Mouse (Mus musculus) liver (tissue): Measurements from ENCODE around the gene Mapk3.
"Not testable (repeated sequence)": the region's sequence is repeated elsewhere in the genome, so short reads cannot be mapped to it uniquely, and the experiment has no call there.

Experiments used
- DNase-seq: peaks from one replicate; pipeline ENCODE4 v3.0.0-alpha.2; 2020; ENCODE audit warnings: mixed read lengths

Mapk3 gene

DNA sequence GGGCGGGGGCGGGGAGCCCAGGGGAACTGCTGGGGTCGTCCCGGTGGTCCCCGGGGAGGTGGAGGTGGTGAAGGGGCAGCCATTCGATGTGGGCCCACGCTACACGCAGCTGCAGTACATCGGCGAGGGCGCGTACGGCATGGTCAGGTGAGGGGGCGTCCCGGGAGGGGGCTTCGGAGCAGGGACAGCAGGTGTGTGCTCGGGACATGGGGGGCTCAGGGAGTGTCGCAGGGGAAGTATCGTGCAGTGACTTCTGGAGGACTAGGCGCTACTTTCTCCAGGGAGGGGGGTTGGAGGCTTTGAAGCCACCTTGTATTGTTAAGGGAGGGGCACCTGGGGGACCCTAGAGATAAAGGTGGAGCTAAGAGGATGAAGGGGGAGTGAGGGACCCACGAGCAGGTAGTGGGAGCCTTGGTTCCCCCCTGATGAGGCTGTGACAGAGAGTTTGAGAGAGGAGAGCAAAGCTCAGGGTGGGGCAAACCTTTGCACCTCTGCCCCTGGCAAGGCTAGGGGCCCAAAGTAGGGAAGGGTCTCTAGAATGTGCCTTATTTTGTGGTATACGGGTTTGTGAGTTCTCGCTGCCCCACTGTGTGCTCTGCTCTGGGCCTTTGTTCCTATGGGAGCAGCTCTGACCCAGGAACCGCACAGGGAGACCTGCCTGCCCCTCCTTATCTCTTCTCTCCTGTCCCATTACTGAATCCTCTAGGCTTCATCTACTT, 430 bp downstream of the Mapk3 start:
- no peak for DNase-seq

DNA sequence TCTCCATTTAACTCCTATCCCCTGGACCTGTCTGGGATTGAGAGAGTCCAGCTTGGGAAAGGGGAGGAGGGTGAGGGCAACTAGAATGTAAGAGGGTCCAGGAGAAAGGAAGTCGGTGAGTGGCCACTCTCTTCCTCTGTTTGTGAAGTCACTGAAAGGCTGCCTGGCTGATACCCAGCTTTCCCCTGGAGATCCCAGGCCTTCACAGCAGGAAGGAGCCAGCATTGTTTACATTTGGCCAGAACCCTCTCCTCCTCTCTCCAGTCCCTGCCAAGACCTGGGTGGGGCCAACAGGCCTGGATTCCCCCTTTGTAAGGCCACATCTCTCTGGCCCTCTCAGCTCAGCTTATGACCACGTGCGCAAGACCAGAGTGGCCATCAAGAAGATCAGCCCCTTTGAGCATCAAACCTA, 996 bp downstream of the Mapk3 start:
- no peak for DNase-seq

DNA sequence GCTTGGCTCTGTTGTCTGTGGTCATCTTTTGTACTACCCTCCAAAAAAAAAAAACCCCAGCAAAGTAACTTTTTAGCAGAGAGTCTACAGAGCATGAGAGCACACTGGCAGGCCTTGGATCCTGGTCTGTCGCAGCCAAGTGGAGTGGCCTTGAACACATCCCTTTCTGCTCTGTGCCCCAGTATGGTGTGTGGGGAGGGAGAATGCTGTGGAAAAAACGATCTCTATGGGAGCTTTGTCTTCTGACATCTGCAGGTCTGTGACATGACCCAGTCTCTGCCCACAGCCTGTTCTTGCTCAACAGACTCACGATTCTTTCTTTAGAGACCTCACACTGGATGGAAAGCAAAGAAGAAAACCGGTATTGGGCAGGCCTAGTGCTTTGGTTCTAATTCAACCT, 1.6 kb downstream of the Mapk3 start:
- no peak for DNase-seq

DNA sequence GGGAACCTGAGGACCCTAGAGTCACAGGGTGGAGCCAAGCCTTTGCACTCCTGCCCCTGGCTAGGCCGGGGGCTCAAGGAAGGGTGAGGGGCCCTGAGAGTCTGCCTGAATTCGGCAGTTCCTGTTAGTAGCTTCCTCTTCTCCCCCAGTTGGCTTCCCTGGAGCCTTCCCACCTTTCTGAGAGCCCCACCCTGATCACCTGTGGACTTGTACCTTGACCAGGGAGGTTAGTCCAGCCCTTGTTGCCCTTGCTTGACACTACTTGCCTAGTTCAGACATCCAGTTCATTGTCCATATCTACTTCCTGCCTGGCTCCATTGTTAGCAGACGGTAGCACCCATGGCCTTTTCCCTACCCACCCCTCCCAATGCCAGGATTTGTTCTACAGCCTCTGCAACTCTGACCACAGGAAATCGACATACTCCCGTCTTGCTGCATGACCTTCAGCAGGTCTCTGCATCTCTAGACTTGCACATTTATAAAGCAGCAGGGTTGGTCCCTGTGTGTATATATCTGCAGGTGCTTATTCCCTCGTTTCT, 2.2 kb downstream of the Mapk3 start:
- no peak for DNase-seq

DNA sequence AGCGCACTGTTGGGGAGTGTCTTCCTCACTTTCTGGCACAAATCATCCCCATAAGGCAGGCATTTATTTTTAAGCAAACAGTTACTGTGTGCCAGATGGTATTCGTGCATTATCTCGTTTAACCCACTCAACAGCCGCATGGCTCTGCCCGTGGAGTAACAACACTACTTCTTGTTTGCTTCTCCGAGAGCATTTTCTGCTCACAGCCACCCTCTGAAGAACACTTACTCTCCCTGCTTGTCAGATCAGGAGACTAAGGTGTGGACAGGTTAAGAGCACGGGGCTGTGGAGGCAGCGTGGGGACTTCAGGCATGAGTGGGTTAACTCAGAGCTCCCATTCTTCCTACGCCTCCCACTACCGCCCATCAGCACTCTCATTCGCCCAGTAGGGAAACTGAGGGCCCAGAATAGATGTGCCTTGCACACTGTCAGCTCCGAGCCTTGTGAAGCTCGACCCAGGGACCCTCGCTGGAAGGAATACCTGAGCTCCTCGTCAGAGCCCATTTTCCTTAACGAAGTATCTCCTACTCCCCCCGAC, 3.1 kb downstream of the Mapk3 start:
- no peak for DNase-seq

DNA sequence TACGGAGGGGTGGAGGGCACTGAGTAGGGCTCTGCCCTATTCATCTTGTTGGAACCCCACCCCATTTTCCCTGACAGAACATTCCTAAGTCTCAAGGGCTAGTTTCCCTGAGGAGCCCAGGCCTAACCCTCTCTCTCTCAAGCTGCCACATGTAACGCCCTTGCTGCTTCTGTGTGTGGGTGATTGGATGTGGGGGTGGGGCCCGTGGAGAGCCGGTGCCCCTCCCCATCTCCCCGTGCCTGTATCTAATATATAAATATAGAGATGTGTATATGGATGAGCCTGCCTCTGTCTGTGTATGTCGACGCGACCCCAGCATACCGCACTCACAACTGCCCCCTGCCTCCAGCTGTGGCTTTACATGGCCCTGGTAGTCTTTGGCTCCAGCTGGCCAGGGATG, 6.1 kb downstream of the Mapk3 start:
- DNase-seq, result no peak

DNA sequence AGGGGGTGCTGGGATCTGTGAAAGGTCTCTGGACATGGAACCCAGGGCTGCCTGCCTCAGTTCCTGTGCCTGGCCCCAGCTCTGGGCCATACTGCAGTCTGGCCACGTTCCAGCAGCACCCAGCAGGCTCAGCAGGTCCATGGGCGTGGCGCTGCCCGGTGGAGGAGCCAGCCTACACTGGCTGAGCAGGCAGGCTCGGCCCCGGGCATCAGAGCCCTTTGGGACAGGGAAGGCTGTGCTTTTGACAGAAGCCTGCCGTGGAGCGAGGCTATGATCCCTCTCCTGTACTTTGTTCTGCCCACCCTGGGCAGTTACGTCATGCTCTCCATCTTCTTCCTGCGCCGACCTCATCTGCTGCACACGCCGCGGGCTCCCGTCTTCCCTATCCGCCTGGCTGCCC, 6.8 kb downstream of the Mapk3 start, which contains the start of gene Gdpd3:
Gdpd3 (plus strand) TSS at position 134 of the 400 bp plus-strand sequence.
- no peak for DNase-seq

DNA sequence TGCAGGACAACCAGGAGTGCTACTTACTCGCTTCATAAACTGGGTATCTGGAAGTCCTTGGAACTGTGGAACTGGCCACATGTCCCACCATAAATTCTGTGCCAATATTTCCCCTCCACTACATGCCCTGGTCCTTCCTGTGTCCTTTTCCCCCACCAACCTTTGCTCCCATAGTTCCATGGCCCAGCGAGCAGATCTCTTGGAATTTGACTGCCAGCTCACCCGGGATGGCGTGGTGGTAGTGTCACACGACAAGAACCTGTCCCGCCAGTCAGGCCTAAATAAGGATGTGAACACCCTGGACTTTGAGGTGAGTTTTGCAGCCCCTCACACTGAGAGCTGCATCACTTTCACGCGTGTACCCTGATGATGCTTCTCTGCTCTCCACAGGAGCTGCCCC, 7.6 kb downstream of the Mapk3 start:
- DNase-seq, result no peak

DNA sequence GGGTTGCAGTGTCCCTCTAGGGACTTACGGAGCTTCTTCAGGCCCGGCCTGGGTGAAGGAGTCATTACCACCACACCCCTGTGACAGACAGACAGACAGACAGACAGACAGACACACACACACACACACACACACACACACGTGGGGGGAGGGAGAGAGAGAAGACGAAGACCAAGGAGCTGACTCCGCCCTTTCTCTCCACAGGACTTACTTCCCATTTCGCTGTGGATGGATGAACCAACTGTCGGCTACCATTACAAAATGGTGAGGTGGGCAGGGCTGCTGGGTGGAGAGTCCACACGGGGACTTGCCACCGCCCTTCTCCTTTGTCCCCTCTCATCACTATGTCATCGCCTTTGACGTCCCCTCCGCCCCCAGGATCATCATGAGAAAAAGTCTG, 11.4 kb downstream of the Mapk3 start:
- no peak for DNase-seq

DNA sequence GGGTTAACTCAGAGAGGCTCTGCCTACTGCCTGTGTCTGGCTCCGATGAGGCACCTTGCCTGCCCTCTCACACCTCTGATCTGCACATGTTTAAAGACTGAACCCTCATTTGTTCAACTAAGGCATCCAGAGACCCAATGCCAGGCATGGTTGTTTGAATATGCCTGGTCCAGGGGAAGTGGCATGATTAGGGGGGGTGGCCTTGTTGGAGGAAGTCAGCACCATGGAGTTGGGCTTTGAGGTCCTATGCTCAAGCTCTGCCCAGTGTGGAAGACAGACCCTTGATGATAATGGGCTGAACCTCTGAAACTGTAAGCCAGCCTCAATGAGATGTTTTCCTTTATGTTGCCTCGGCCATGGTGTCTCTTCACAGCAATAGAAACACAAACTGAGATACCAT, 13.9 kb downstream of the Mapk3 start:
- DNase-seq, result no peak

DNA sequence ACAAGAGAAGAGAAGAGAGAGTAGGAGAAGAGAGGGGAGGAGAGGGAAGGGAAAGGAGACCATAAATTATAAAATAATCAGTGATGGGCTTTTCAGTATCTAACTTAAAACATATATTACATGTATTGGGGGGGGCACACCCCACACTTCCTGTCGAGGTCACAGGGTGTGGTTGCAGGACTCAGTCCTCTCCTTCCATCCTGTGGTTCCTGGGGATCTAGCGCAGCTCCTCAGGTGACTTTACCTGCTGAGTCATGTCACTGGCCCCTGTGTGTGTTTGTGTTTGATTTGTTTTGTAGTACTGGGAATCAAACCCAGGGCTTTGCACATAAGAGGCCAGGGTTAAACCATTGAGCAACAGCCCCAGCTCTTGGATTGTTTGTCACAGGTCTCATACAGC, 15.1 kb downstream of the Mapk3 start:
- no peak for DNase-seq

DNA sequence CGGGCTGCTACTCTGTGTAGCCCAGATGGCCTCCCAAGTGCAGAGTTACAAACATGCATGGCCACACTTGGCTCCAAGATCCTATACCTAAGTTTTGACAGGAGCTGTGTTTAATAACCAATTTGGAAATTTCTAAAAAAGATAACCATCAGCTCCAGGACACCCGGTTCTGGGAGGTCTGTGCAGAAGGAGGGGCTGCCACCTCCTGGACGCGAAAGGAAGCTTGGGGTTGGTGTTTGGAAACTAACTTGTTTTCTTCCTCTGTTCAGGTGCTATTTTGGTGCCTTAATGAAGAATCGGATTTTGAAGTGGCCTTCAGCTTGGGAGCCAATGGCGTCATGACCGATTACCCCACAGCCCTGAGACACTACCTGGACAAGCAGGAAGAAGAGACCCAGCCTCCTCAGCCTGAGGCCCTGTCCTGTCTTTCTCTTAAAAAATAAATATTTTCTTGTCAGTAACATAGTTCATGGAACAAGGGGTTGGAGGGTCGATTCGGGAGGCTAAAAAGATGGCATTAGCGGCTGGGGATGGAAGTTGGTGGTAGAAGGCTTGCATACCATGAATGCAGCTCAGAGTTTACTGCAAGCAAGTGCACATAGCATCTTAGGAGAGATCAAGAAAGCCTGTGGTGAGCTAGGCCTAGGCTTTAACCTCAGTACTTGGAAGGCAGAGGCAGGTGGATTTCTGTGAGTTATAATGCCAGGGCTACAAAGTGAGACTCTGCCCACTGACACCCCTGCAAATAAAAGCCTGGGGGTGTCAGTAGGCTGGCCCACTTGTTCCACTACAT, 16.0 kb downstream of the Mapk3 start:
- DNase-seq, result no peak

DNA sequence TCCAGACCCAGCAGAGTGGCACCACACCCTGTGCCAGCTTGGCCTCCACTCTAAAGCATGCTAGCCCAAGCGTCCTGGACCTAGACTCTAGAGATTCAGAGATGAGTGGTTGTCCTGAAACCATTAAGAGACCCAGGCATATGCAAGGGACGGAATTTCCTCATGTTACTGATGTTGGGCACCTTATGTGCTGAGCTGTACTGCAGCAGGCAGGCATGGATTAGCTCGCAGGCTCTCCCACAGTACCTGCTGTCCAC, 16.5 kb downstream of the Mapk3 start:
- DNase-seq, result no peak

DNA sequence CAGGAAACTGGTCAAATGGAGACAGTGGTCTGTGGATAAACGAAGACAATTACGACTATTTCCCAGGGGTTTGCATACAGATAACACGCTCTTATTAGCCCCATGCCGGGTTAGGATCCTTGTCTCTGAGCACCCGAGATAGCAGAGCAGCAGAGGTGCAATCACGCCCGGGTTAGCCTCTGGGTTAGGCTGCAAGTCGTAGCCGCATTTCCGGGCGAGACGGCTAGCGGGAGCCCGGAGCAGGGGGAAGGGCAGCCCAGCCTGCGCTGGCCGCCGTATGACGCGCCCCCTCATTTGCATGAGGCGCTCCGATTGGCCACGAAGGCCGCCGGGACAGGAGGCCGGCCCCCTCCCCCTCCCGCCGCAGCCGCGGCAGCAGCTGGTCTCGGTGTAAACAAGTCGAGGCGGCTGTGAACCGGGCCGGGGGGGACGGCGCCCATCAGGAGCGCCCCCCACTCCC, 17.2 kb downstream of the Mapk3 start, which contains the start of gene Ypel3:
Ypel3 (plus strand) TSS at position 358 of the 460 bp plus-strand sequence.
- peak; percentile 97 for DNase-seq

DNA sequence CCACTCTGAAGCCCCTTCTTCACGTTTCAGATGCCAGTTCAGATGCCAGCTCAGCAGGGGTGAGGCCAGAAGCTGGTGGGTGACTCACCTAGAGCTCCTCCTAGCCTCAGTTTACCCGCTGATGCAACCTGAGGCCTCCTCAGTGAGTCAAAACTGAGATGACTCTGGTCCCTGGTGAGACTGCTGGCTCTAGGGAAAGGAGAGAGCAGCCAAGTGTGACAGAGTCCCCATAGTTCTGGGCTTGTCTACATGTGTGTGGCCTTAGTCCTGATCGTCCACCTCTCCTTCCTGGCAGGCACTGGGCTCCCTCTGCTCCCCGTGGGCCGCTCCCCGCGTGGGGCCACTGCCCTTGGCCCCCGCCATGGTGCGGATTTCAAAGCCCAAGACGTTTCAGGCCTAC, 18.1 kb downstream of the Mapk3 start:
- DNase-seq, result no peak

DNA sequence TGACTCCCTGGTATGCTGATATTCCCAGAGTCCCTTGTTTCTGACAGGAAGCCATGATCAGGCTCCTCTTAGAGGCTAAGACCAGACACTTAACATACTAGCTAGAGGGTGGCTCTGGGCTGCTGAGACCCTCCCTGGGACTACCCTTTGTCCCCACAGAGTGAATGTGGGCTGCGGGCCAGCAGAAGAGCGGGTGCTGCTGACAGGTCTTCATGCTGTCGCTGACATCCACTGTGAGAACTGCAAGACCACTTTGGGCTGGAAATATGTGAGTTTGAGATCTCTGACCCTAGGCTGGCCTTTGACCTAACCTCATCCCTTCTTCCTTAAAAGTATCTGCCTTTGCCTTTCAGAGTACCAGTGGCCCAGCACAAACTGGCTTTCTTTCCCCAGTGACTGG, 18.7 kb downstream of the Mapk3 start:
- DNase-seq, result no peak

DNA sequence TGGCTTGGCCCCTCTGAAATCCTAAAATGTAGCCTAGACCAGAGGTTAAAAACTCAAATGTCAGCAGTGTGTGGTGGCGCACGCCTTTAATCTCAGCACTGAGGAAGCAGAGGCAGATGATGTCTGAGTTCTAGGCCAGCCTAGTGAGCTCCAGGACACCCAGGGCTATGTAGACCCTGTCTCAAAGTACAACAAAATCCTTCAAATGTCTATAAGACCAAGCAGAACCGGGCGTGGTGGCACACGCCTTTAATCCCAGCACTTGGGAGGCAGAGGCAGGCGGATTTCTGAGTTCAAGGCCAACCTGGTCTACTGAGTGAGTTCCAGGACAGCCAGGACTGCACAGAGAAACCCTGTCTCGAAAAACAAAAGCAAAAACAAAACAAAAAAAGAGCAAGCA, 19.7 kb downstream of the Mapk3 start:
- DNase-seq, result not testable (repeated sequence)

DNA sequence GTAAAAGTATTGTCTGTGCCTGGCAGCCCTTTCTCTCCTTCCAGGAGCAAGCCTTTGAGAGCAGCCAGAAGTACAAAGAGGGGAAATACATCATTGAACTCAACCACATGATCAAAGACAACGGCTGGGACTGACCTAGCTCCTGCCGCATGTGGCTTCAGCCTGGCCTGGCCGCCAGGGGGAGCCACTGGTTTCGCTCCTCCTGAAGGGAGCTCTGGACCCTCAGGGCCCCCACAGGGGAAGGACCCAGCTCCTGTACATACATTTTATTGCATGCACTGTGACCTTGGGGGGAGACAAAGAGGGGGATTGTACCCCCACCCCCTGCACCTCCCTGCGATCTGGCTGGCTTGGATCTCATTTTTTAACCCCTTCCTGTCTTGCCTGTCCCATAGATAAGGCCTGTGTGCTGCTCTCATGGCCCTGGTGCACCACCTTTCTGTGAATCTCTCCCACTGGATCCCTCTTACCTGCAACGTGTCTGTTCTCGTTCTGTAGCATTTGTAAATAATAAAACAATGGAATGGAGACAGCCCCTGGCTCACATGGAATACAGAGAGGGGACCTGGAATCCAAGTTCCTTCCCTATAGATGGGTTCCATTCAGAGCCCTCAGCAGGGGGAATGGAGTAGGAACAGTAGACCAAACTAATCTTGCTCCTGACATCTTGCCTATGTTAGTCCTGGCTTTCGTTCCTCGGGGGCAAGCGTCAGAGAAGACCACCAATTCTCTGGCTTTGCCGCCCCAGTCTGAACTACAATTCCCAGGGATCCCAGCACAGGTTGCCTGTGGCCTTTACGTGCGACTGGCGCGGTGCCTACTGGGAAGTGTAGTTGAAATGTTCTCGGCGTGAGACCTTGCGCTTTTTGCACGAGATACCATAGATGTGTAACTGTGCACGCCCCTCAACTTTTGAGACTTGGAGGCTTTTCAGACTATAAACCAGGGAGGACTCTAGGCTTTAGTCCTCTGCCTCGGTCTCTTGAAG, 20.9 kb downstream of the Mapk3 start:
- DNase-seq, result peak; percentile 90

DNA sequence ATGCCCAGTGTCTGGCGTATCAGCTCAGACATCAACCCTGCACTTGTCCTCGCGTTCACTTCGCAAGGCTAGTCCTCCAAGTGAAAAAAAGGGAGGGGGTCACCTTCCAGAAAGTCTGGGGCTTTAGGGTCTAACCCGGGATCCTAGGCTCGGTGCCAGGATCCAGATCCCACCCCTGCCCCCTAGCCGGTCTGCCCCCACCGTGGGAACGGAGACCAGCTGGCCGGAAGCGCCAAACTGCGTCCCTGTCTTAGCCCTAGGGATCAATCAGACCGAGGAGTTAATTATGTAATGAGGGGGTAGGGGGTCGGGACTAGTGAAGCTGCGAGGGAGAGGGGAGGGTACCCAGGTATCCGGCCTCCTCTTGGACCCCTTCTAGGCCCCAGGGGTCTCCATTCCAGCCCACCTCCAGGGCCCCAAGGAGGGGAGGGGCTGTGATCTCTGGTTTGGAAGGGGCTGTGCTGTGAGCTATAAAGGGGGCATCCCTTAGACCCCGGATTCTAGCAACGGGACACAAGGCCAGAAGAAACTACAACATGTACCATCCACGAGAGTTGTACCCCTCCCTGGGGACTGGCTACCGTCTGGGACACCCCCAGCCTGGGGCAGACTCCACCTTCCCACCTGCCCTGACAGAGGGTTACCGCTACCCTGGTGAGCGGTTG, 21.7 kb downstream of the Mapk3 start, which contains the start of gene Tbx6:
Tbx6 (plus strand) TSS at position 513 of the 665 bp plus-strand sequence.
- no peak for DNase-seq

DNA sequence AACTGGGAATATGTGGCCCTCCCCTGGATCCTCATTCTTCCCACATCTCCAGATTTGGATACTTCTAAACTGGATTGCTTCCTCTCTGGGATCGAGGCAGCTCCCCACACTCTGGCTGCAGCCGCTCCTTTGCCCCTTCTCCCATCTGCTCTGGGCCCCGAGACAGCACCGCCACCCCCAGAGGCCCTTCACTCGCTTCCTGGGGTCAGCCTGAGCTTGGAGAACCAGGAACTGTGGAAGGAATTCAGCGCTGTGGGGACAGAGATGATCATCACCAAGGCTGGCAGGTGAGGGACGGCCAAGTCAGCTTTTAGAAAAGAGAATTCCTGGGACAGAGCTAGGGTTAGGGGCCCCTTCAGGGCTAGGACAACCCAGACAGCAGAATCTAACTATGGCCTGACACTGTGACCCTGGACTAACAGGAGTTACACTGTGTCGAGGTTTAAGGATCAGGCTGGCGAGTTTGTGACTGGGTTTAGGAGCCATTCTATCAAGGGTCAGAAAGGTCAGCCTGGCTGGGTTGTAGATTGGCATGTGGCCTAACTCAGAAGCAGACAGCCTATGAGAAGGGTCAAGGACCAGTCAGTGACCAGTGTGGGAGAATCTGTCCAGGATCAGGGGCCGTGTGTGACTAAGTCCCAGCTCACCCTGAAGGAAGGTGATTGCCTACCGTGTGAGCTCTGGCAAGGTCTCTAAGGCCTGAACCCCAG, 22.4 kb downstream of the Mapk3 start:
- no peak for DNase-seq

DNA sequence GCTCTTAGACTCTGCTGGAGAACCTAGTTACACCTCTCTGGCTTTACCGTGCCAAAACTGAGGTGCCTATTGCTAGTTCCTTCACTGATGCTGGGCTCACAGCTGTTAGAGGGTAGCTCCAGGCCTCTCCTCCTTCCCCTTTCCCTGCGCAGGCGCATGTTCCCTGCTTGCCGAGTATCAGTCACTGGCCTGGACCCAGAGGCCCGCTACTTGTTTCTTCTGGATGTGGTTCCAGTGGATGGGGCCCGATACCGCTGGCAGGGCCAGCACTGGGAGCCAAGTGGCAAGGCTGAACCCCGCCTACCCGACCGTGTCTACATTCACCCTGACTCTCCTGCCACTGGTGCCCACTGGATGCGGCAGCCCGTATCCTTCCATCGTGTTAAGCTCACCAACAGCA, 23.3 kb downstream of the Mapk3 start:
- DNase-seq, result no peak
